Mouse (Mus musculus) E14TG2a.4 (cell line): ENCODE data around the gene Fem1b.

Source experiments
- CTCF ChIP-seq: conservative IDR thresholded peaks from 2 replicates; pipeline ENCODE4 v1.5.1; 2014; ENCODE audit warnings: low read length
- NANOG ChIP-seq: IDR thresholded peaks from 2 replicates; pipeline ENCODE4 v1.6.1; 2014; ENCODE audit warnings: borderline replicate concordance, low read length, mixed read lengths

DNA sequence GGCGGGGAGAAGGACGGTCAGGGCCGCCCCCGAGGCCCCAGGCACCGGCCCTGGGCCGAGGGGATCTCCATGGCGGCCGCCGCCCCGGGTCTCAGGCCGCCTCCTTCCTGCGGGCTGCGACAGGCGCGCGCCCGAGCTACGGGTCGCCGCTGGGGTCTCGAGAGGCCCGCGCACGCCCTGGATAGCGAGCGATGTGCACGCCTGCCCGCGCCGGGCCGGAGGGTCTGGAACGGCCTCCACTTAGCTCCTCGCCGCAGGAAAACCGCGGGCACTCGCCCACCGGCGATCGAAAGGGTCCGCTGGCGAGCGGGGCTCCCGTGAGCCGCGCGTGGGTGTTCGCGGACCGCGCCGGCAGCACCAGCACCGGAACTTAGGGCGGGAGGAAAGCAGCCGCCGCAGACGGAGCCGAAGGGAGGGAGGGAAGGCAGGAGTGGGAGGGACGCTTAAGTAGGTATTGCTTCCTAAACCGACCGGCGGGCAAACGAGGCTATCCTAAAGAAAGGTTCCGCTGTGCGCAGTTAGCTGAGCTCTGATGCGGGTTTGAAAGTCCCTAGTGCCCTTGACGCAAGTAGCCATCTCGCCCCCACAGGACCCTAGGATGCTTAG lies at the start of gene Fem1b:
- TF ChIP-seq NANOG, result no peak
- no peak for TF ChIP-seq CTCF
